Mouse (Mus musculus): ENCODE data around the gene A430005L14Rik.

DNA sequence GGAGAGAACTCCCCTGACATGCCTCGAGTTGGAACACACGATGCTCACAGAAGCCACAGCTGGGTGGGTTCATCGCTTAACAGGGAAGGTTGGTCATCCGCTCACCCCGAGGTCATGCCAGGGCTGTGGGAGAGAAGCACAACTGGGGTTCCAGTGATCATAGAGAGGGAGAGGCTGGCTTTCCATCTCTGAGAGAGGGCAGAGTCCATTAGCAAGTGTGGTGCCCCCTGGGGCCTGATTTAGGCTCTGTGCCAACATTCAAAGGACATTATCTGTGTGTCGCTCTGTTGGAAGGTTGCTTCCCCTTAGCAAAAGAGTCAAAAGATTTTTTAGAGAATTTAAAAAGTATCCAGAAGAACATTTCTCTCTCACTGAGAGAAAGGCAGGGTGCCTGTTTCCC, 12.8 kb upstream of the A430005L14Rik start:
- TF ChIP-seq EP300 (IDR thresholded peaks at IDR 0.05; ENCODE audit: low read depth), result no peak
- TF ChIP-seq CTCF (IDR thresholded peaks at IDR 0.05; ENCODE audit: low read depth), result no peak

Measured in liver, postnatal 0 days (tissue).